Mouse (Mus musculus) heart, postnatal 0 days (tissue): ENCODE data around the gene Spag9.

Experiments used
- CTCF ChIP-seq: IDR thresholded peaks from 2 replicates; pipeline ENCODE4 v1.5.1; 2016; ENCODE audit warnings: antibody characterized with exemption, control low read depth, low read depth
- EP300 ChIP-seq: IDR thresholded peaks from 2 replicates; pipeline ENCODE4 v1.6.1; 2016; ENCODE audit warnings: antibody characterized with exemption, low read depth

- TF ChIP-seq CTCF (no peak), EP300 (no peak)
Measured at GRCm38 (mm10) chr11:93967381-93967780, 28.5 kb upstream of the Spag9 start.
